Mouse (Mus musculus) hindbrain, embryonic 11.5 days (tissue): Measurements from ENCODE around the gene Nat14. TPM values are rescaled to one million over a fixed set of nuclear protein-coding genes. Genes with fewer than 3 reads are reported as not detected.

ENCODE experiments used
- ATAC-seq: fragments of 200-750 bp; cut with Nextera tagmentation; 2 replicates; pipeline ENCODE4 v1.8.0; 2017; ENCODE audit warnings: mild to moderate bottlenecking, moderate TSS enrichment, moderate library complexity; ENCODE audit not compliant: low FRiP score
- DNase-seq: peaks from one replicate; pipeline ENCODE4 v3.0.0-alpha.2; 2015; ENCODE audit warnings: low spot score
- H3K27ac ChIP-seq: fragments of 300-500 bp; sonication (generic); 2 replicates; pipeline ENCODE4 v1.5.1; 2014; ENCODE audit warnings: mild to moderate bottlenecking, low read depth, low read length
- H3K27me3 ChIP-seq: fragments of 300-500 bp; sonication (generic); 2 replicates; pipeline ENCODE4 v1.6.1; 2014; ENCODE audit warnings: mild to moderate bottlenecking, low read length, moderate library complexity, mixed read lengths; ENCODE audit not compliant: control insufficient read depth, insufficient read depth
- H3K36me3 ChIP-seq: fragments of 300-500 bp; sonication (generic); 2 replicates; pipeline ENCODE4 v1.6.1; 2014; ENCODE audit warnings: mild to moderate bottlenecking, low read length, moderate library complexity, mixed read lengths; ENCODE audit not compliant: control insufficient read depth, insufficient read depth
- H3K4me1 ChIP-seq: fragments of 300-500 bp; sonication (generic); replicated peaks from 2 replicates; pipeline ENCODE4 v1.6.1; 2014; ENCODE audit warnings: low read length, mixed read lengths; ENCODE audit not compliant: control insufficient read depth, insufficient read depth
- H3K4me2 ChIP-seq: fragments of 300-500 bp; sonication (generic); replicated peaks from 2 replicates; pipeline ENCODE4 v1.6.1; 2014; ENCODE audit warnings: mild to moderate bottlenecking, low read depth, low read length
- H3K4me3 ChIP-seq: fragments of 300-500 bp; sonication (generic); 2 replicates; pipeline ENCODE4 v1.5.1; 2014; ENCODE audit warnings: low read depth, low read length
- H3K9ac ChIP-seq: fragments of 300-500 bp; sonication (generic); 2 replicates; pipeline ENCODE4 v1.6.1; 2014; ENCODE audit warnings: low read depth, low read length
- H3K9me3 ChIP-seq: fragments of 300-500 bp; sonication (generic); 2 replicates; pipeline ENCODE4 v1.6.1; 2016; ENCODE audit warnings: low read length; ENCODE audit not compliant: control insufficient read depth
- WGBS: fragments of 180-500 bp; shearing (Covaris S2); extraction: QIAGEN DNeasy Blood & Tissue Kit; methylation state at CpG from one replicate; pipeline ENCODE4 v1.1.7; 2014; 5-methylcytosine and 5-hydroxymethylcytosine counted together
- polyA plus RNA-seq: library from polyadenylated mRNA; unstranded; fragments of >200 nt; fragmentation: Nextera tagmentation; extraction: Ambion mirVana; gene quantifications from 2 replicates; pipeline ENCODE4 v1.2.1, GENCODE M21; 2014

The Nat14 gene
- polyA plus RNA-seq, 1 experiment from 2014 or later, result 7.1 TPM

DNA sequence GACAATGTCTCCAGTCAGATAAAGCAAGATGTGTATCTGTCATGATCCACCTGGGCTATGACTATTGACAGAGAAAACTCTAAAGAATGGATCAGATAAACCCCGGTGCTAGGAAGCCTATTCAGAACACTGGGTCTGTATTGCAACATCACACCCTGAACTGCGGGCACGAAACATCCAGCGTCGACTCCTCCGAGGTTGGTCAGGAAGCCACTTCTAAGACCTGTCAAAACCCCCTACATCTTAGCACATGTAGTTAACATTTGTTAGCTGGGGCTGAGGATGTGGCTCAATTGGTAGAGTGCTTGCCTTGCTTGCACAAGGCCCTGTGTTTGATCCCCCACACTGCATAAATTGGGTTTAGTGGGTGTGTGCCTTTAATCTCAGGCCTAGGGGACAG, 26.6 kb downstream of the Nat14 start:
- no peak overlapping the region for H3K27ac ChIP-seq
- H3K4me2 ChIP-seq, result no peak overlapping the region
- no peaks in the 10 kb centered on the region for H3K4me1 ChIP-seq
- WGBS, result 73% methylated on average over 6 of the region's 6 CpGs
- ATAC-seq, result no peak
- H3K4me3 ChIP-seq, result no peak overlapping the region
- no peak for DNase-seq
- H3K27me3 ChIP-seq, result no peaks in the 10 kb centered on the region
- no peaks in the 10 kb centered on the region for H3K36me3 ChIP-seq
- H3K9ac ChIP-seq, result no peak overlapping the region
- H3K9me3 ChIP-seq, result no peaks in the 10 kb centered on the region

DNA sequence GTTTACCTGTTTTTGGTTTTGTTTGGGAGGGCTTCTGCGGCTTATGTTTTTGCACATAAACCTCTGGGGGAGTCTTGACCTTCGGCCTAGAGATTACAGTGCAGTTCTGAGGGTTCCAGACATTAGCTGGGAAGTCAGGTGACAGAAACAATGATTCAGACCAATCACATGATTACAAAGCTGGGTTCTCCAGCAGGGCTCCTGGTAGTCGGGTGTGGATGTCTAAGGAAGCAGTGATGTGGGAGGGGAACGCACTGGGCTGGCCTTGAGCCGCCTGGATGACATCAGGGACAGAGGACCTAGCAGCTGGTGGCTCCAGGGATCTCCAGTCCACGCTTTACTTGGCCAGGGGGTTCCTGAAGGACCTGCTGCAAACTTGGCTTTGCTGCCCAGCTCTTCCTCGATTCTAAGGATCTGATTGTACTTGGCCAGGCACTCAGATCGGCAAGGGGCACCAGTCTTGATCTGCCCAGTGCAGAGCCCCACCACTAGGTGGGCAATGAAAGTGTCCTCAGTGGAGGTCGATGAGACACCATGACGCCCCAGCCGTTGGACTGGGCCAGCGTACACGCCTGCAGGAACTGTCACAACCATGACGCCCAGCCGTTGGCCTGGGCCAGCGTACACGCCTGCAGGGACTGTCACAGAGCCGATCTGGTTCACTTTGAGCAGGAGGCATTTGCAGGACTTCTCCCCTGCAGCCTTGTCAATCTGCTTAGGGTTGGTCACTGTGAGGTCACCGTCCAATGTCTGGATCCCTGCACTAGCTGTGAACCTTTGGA, 28.9 kb downstream of the Nat14 start:
- DNase-seq (no peak), ATAC-seq (no peak)
- Histone ChIP-seq H3K36me3 (no peaks in the 10 kb centered on the region), H3K4me3 (no peak overlapping the region), H3K9me3 (no peaks in the 10 kb centered on the region), H3K4me1 (no peaks in the 10 kb centered on the region), H3K9ac (no peak overlapping the region), H3K4me2 (no peak overlapping the region), H3K27me3 (no peaks in the 10 kb centered on the region), H3K27ac (no peak overlapping the region)
- WGBS, result 84% methylated on average over 19 of the region's 19 CpGs

DNA sequence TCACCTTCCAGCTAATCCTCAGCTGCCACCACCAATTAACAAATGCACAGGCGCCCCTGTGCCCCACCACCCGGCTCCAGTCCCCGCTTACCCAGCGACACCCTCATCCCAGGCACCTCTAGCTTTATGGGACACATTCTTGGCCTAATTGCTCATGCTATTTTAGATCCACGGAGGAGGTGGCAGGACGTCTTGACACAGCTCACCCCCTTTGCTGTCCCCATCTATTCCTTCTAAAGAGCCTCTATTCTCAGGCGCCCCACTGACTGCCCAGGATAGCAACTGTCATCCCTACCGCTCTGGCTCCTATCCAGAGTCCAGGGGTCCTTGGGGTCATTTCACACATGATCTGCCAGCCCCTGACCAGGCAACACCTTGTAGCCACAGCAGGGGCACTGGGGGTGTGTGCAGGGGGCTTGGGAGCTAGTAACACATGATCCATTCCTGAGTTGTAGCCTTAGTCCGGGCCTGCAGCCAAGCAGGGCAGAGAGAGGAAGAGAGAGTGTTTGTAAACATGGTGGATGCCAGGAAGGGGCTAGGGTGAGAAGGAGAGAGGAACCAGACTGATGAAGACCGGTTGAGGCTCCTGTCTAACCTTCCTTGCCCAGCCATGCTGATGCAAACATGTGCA, 32.1 kb downstream of the Nat14 start:
- Histone ChIP-seq H3K9ac (no peak overlapping the region), H3K9me3 (no peaks in the 10 kb centered on the region), H3K4me1 (no peaks in the 10 kb centered on the region), H3K27ac (no peak overlapping the region), H3K36me3 (no peaks in the 10 kb centered on the region), H3K4me2 (no peak overlapping the region), H3K4me3 (no peak overlapping the region), H3K27me3 (no peaks in the 10 kb centered on the region)
- ATAC-seq, result no peak
- DNase-seq, result no peak
- WGBS, result 27% methylated on average over 10 of the region's 10 CpGs

DNA sequence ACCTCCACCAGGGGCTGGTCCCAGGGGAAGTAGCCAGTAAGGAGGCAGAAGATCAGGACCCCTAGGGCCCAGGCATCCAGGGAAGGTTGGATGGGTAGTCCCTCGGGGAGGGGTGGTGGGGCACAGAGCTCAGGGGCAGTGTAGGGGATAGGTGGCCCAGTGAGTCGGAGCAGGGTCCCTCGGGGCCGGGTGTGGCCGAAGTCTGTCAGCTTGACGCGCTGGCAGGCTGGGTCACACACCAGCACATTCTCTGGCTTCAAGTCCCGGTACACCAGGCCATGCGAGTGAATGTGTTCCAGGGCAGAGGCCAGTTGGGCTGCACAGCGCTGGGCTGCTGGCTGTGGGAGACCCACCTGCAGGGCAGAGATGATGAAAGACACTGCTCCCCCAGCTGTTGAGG, 35.5 kb downstream of the Nat14 start:
- Histone ChIP-seq H3K9me3 (no peaks in the 10 kb centered on the region), H3K27me3 (no peaks in the 10 kb centered on the region), H3K4me1 (no peaks in the 10 kb centered on the region), H3K27ac (no peak overlapping the region), H3K9ac (no peak overlapping the region), H3K36me3 (no peaks in the 10 kb centered on the region), H3K4me2 (no peak overlapping the region), H3K4me3 (no peak overlapping the region)
- no peak for DNase-seq
- no peak for ATAC-seq
- WGBS, result 88% methylated on average over 10 of the region's 10 CpGs

DNA sequence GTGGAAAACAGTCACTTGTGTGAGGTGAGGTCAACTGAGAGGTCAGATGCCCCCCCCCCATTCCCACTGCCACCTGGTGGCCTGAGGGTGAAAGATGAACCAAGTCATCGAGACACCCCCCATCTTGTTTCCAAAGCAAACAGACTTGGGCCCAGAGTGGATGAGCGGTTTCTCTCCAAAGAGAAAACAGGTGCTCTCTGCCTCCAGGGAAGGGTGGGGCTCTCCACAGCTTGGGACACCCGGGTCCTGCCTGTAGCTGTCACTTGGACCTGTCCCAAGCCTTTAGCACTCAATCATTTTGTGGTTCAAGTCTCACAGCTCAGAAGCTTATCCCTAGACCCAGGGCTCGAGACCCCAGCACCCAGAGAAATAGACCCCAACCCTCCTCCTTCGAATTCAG, 41.7 kb downstream of the Nat14 start:
- Histone ChIP-seq H3K4me1 (no peaks in the 10 kb centered on the region), H3K9ac (no peak overlapping the region), H3K9me3 (no peaks in the 10 kb centered on the region), H3K4me3 (no peak overlapping the region), H3K27ac (no peak overlapping the region), H3K36me3 (no peaks in the 10 kb centered on the region), H3K4me2 (no peak overlapping the region), H3K27me3 (no peaks in the 10 kb centered on the region)
- 81% methylated on average over 5 of the region's 5 CpGs for WGBS
- ATAC-seq, result no peak
- no peak for DNase-seq

DNA sequence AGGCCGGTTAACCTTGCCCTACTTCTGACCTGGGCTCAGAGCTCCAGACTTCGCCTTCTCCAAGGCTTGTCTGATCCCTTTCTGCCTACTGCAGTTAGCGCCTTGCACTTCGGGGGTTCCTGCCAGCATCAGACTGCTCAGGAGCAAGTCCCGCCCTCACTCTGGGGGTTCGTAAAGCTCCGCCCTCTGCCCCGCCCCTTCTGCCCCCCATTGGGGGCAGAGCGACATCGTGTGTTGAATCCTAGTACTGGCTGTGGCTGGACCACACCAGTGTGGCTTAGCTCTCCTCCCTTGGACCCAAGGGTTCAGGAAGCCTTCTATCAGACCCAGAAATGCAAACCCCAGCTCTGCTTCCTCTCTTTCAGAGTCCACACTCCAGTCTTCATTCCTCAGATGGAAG, 42.4 kb downstream of the Nat14 start, which contains the start of gene Sbk2:
Gene Sbk2 (minus strand): TSS at position 135 of the 400 bp plus-strand sequence.
- Histone ChIP-seq H3K4me2 (no peak within 1 kb of the TSS), H3K36me3 (no peaks in the 10 kb centered on the region), H3K9ac (no peak within 1 kb of the TSS), H3K9me3 (no peaks in the 10 kb centered on the region), H3K27ac (no peak within 1 kb of the TSS), H3K4me1 (no peaks in the 10 kb centered on the region), H3K4me3 (no peak within 1 kb of the TSS), H3K27me3 (no peaks in the 10 kb centered on the region)
- WGBS, result 8% methylated on average over 10 of the region's 10 CpGs
- ATAC-seq (peak; percentile 54; the same call in 1 of the 2 replicates), DNase-seq (peak; percentile 66)

DNA sequence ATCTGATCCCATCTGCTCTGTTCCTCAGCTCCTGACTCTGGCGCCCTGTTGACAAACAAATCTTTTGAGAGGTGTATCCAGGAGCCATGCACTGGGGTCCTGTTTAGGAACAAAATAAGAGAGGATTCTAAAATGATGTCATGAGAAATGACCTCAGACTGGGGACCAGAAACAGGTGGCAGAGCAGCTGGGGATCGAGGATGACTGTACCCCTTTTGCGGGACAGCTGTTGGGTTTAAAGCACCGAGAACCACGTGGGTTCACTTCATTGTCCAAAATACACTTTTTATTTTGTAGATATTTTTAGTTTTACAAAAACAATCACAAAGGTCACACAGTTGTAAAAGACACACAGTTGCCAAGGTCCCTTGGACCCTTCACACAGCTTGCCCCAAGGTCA, 43.2 kb downstream of the Nat14 start:
- H3K9ac ChIP-seq, result no peak overlapping the region
- no peaks in the 10 kb centered on the region for H3K4me1 ChIP-seq
- DNase-seq (no peak), ATAC-seq (no peak)
- H3K27ac ChIP-seq, result no peak overlapping the region
- H3K27me3 ChIP-seq, result no peaks in the 10 kb centered on the region
- no peaks in the 10 kb centered on the region for H3K36me3 ChIP-seq
- 85% methylated on average over 5 of the region's 5 CpGs for WGBS
- no peaks in the 10 kb centered on the region for H3K9me3 ChIP-seq
- no peak overlapping the region for H3K4me3 ChIP-seq
- H3K4me2 ChIP-seq, result no peak overlapping the region

DNA sequence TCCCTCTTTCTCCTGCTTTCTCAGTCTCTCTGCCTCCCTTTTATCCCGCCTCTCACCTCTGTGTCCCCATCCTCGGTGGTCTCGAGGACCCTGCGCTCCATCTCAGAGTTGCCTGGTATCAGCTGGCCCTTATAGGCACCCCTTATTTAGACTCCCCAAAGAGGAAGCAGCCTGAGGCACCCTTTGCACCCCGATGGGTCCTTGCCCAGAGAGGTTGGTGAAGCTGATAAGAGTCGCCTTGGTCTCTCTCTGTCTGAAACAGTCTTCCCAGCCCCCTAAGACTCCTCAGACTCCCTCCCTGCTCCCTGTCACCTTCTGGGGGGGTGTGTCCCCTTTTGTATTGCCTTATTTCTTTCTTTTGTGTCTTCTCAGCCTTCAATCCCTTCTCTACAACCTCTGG, 49.2 kb downstream of the Nat14 start, which contains the start of gene Sbk3:
Gene Sbk3 (minus strand): TSS at position 101 of the 400 bp plus-strand sequence.
- DNase-seq, result no peak
- no peak within 1 kb of the TSS for H3K27ac ChIP-seq
- H3K4me2 ChIP-seq, result no peak within 1 kb of the TSS
- no peaks in the 10 kb centered on the region for H3K36me3 ChIP-seq
- H3K27me3 ChIP-seq, result no peaks in the 10 kb centered on the region
- WGBS, result 39% methylated on average over 6 of the region's 6 CpGs
- no peak within 1 kb of the TSS for H3K9ac ChIP-seq
- no peak within 1 kb of the TSS for H3K4me3 ChIP-seq
- H3K9me3 ChIP-seq, result no peaks in the 10 kb centered on the region
- ATAC-seq, result no peak
- no peaks in the 10 kb centered on the region for H3K4me1 ChIP-seq

DNA sequence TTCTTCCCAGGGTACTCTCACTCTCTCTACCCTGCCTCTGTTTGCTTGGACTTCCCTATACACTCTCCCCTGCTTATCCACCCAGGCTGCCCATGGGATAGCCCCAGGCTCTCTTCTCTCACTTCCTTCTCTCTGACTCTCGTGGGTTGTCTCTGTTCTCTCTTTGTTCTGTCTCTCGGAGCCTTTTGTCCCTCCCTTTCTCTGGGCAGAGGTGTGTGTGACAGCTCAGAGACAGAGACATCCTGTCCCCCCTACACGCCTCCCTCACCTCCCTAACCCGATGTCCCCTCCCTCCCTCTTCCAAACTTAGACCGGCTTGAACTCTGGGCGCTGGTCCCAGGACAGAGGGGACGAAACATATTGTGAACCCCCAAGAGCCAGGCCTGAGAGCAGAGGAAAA, 49.9 kb downstream of the Nat14 start:
- no peaks in the 10 kb centered on the region for H3K36me3 ChIP-seq
- H3K9me3 ChIP-seq, result no peaks in the 10 kb centered on the region
- DNase-seq, result no peak
- H3K27ac ChIP-seq, result no peak overlapping the region
- no peak overlapping the region for H3K4me3 ChIP-seq
- no peak overlapping the region for H3K4me2 ChIP-seq
- ATAC-seq, result no peak
- H3K27me3 ChIP-seq, result no peaks in the 10 kb centered on the region
- no peaks in the 10 kb centered on the region for H3K4me1 ChIP-seq
- 28% methylated on average over 7 of the region's 7 CpGs for WGBS
- no peak overlapping the region for H3K9ac ChIP-seq
